21 mouse cellular contexts compared by ENCODE assay signal in the genomic region with DNA sequence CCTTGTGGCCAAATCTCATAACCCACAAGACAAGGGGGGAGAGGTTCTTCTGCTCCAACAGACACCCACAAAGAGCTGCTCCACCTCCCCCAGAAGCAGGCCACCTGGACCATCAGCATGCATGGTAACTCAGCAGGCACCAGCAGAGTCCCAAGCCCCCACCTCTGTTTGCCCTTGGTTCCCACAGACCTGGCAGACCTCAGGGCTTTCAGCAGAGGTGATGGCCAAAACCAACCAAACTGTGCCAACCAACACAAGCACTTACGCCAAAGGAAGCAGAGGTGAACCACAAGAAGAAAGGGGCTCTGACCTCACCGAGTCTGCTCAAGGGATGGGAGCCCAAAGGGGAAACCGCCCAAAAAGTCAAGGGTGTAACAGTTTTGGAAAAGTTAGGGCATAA. TPM values are rescaled to one million over a fixed set of nuclear protein-coding genes. Genes with fewer than 3 reads are reported as not detected.
A peak's percentile ranks its signal among the peaks of the same experiment; 100 is the strongest.
DNase-seq lines count a peak whose midpoint lies in the region; ATAC-seq and TF ChIP-seq lines count a peak whose summit lies in the region.
"Had no signal": no experiment of that assay in that cellular context is flagged by ENCODE, and none has a peak within 500 bp of the region (broad histone marks: within the 10 kb centered on the region; RNA-seq: fewer than 3 reads in every experiment).

No protein-coding gene starts in this region.

- ATAC-seq in monocyte, adult 5-6 weeks (replicated peaks; ENCODE audit: insufficient number of reproducible peaks, low FRiP score, low TSS enrichment, poor library complexity, severe bottlenecking): no peak
- ATAC-seq: CD4-positive, CD25-positive, alpha-beta regulatory T cell, adult 4 months; forebrain, embryonic 15.5 days; midbrain, embryonic 13.5 days had no signal

- 76% methylated on average over 3 of the region's 3 CpGs for WGBS in cerebellum, adult 2 months

- H3K27ac ChIP-seq in layer of hippocampus, adult 2 months: peak overlapping the region; percentile 77; the same call in 1 of the 2 replicates
- no peak overlapping the region for H3K27ac ChIP-seq in cerebellum, adult 2 months (ENCODE audit: insufficient read depth, low read length)
- H3K27ac ChIP-seq: forebrain, embryonic 15.5 days; hindbrain, embryonic 12.5 days; midbrain, embryonic 13.5 days had no signal

- H3K4me3 ChIP-seq in layer of hippocampus, adult 2 months: no peak overlapping the region
- no peak overlapping the region for H3K4me3 ChIP-seq in cerebellum, adult 2 months (replicated peaks; ENCODE audit: insufficient read depth, low read depth, low read length)
- H3K4me3 ChIP-seq: hindbrain, embryonic 12.5 days; midbrain, embryonic 13.5 days; myocyte had no signal

- TF ChIP-seq POLR2A in cerebellum, adult 2 months (IDR thresholded peaks at IDR 0.05; ENCODE audit: borderline replicate concordance, insufficient read depth, low read length): no peak

- H3K4me1 ChIP-seq in cerebellum, adult 2 months (ENCODE audit: control insufficient read depth, insufficient read depth, low read length): peaks cover 29% of the 10 kb centered on the region

- no peaks in the 10 kb centered on the region for H3K27me3 ChIP-seq in cerebellum, adult 2 months (ENCODE audit: control insufficient read depth, insufficient read depth, low read length)
- H3K27me3 ChIP-seq: forebrain, embryonic 15.5 days; hindbrain, embryonic 12.5 days; midbrain, embryonic 13.5 days had no signal

- intact Hi-C loops in heart, postnatal 10 days (cut with DNase I): loop anchor here (5.0 kb wide), 1 partner anchor 304 kb away; no protein-coding TSS in a partner anchor

- no peak for DNase-seq in layer of hippocampus, adult 2 months (ENCODE audit: low spot score in 2 of 2)
- DNase-seq in layer of hippocampus, adult 8-10 months (ENCODE audit: low spot score in 2 of 2): no peak
- DNase-seq in heart, adult 8-10 months (ENCODE audit: low spot score): peak; percentile 33
- peak; percentile 55 to 69 for DNase-seq in heart, postnatal 10 days
- no peak for DNase-seq in ovary, adult 18-20 months (ENCODE audit: low spot score)
- DNase-seq in cerebellum, adult 2 months: no peak
- DNase-seq: cerebellum, adult 11 months; cerebellum, postnatal 25 days; kidney, adult 9 months; kidney, postnatal 4 days; liver; lung, adult 18-20 months; lung, postnatal 36 days; right cerebral cortex, adult 18-20 months; thymus, postnatal 14 days had no signal

- no peak for TF ChIP-seq CTCF in layer of hippocampus, adult 2 months (conservative IDR thresholded peaks at IDR 0.05)
- no peak for TF ChIP-seq CTCF in cerebellum, adult 2 months (IDR thresholded peaks at IDR 0.05; ENCODE audit: borderline replicate concordance, insufficient read depth, low read depth, low read length)

RNA-seq across cellular contexts. Expression of a gene that starts 26.3 kb away (rescaled TPM):
- total RNA-seq in layer of hippocampus, adult 2 months (2021): 10 to 100 TPM; 78.7 to 82.9 TPM
- 10 to 100 TPM; 72.1 to 84.8 (median 73.6) TPM for total RNA-seq in layer of hippocampus, adult 8-10 months (2022)
- total RNA-seq in heart, adult 8-10 months (2022): 10 to 100 TPM; 52.4 to 81.0 (median 72.0) TPM
- 100 to 1,000 TPM; 124 to 125 TPM for total RNA-seq in heart, postnatal 10 days (2021)
- 48.5 to 69.7 TPM (median 51.8 TPM) in 3 replicates for total RNA-seq in monocyte, adult 5-6 weeks (2017)
- 58.8 and 60.5 TPM in 2 replicates for polyA plus RNA-seq in cerebellum, adult 2 months (2012; rRNA removed)

Comparison
In these comparisons a context has a peak if more than half of its experiments do, and no peak if none do; other contexts are left out.
1. DNase-seq: peak in heart, adult 8-10 months (single experiment) and heart, postnatal 10 days (2 of 2); none in layer of hippocampus, adult 2 months (0 of 2), layer of hippocampus, adult 8-10 months (0 of 2), ovary, adult 18-20 months (single experiment) and cerebellum, adult 2 months (0 of 2).